Mouse (Mus musculus) neural tube, embryonic 14.5 days (tissue): ENCODE data around the gene Spata31d1b. TPM values are rescaled to one million over a fixed set of nuclear protein-coding genes. Genes with fewer than 3 reads are reported as not detected.
"Not testable (repeated sequence)": the region's sequence is repeated elsewhere in the genome, so short reads cannot be mapped to it uniquely, and the experiment has no call there.

Experiments used
- ATAC-seq: fragments of 200-750 bp; cut with Nextera tagmentation; 2 replicates; pipeline ENCODE4 v1.8.0; 2017; ENCODE audit warnings: low read depth, mild to moderate bottlenecking, moderate TSS enrichment, moderate library complexity
- H3K27ac ChIP-seq: fragments of 300-500 bp; sonication (generic); 2 replicates; pipeline ENCODE4 v1.5.1; 2014; ENCODE audit warnings: low read depth, mild to moderate bottlenecking, control low read depth, low read length, moderate library complexity, mixed read lengths
- H3K27me3 ChIP-seq: fragments of 300-500 bp; sonication (generic); 2 replicates; pipeline ENCODE4 v1.6.1; 2014; ENCODE audit warnings: low read length; ENCODE audit not compliant: control insufficient read depth, insufficient read depth
- H3K36me3 ChIP-seq: fragments of 300-500 bp; sonication (generic); 2 replicates; pipeline ENCODE4 v1.6.1; 2014; ENCODE audit warnings: low read length, mixed read lengths; ENCODE audit not compliant: control insufficient read depth, insufficient read depth
- H3K4me1 ChIP-seq: fragments of 300-500 bp; sonication (generic); 2 replicates; pipeline ENCODE4 v1.6.1; 2014; ENCODE audit warnings: low read length; ENCODE audit not compliant: control insufficient read depth, insufficient read depth
- H3K4me2 ChIP-seq: fragments of 300-500 bp; sonication (generic); 2 replicates; pipeline ENCODE4 v1.6.1; 2014; ENCODE audit warnings: mild to moderate bottlenecking, low read depth, low read length, control low read depth
- H3K4me3 ChIP-seq: fragments of 300-500 bp; sonication (generic); 2 replicates; pipeline ENCODE4 v1.5.1; 2014; ENCODE audit warnings: low read depth, low read length, control low read depth, mixed read lengths
- H3K9ac ChIP-seq: fragments of 300-500 bp; sonication (generic); replicated peaks from 2 replicates; pipeline ENCODE4 v1.6.1; 2014; ENCODE audit warnings: low read depth, mild to moderate bottlenecking, control low read depth, low read length, mixed read lengths
- H3K9me3 ChIP-seq: fragments of 300-500 bp; sonication (generic); 2 replicates; pipeline ENCODE4 v1.6.1; 2016; ENCODE audit warnings: low read length; ENCODE audit not compliant: control insufficient read depth
- WGBS: fragments of 180-500 bp; shearing (Covaris S2); extraction: QIAGEN DNeasy Blood & Tissue Kit; methylation state at CpG from one replicate; pipeline ENCODE4 v1.1.7; 2014; 5-methylcytosine and 5-hydroxymethylcytosine counted together
- polyA plus RNA-seq: library from polyadenylated mRNA; unstranded; fragments of >200 nt; fragmentation: Nextera tagmentation; extraction: Ambion mirVana; gene quantifications from 2 replicates; pipeline ENCODE4 v1.2.1, GENCODE M21; 2014

Gene Spata31d1b
- polyA plus RNA-seq, 1 experiment from 2014 or later, result not detected

GRCm38 (mm10) chr13:59689313-59689712, 22.8 kb upstream of the Spata31d1b start:
- H3K4me1 ChIP-seq, result no peaks in the 10 kb centered on the region
- no peak overlapping the region for H3K4me2 ChIP-seq
- H3K27ac ChIP-seq, result no peak overlapping the region
- no peaks in the 10 kb centered on the region for H3K36me3 ChIP-seq
- H3K9me3 ChIP-seq, result no peaks in the 10 kb centered on the region
- no peaks in the 10 kb centered on the region for H3K27me3 ChIP-seq
- 94% methylated on average over 9 of the region's 9 CpGs for WGBS
- ATAC-seq, result no peak
- no peak overlapping the region for H3K9ac ChIP-seq
- no peak overlapping the region for H3K4me3 ChIP-seq

GRCm38 (mm10) chr13:59689843-59690242, 22.2 kb upstream of the Spata31d1b start:
- Histone ChIP-seq H3K27ac (no peak overlapping the region), H3K9ac (no peak overlapping the region), H3K9me3 (no peaks in the 10 kb centered on the region), H3K27me3 (no peaks in the 10 kb centered on the region), H3K4me3 (no peak overlapping the region), H3K4me1 (no peaks in the 10 kb centered on the region), H3K4me2 (no peak overlapping the region), H3K36me3 (no peaks in the 10 kb centered on the region)
- WGBS, result 90% methylated on average over 3 of the region's 3 CpGs
- ATAC-seq, result no peak

GRCm38 (mm10) chr13:59690576-59690975, 21.5 kb upstream of the Spata31d1b start:
- no peak for ATAC-seq
- no peaks in the 10 kb centered on the region for H3K9me3 ChIP-seq
- no peak overlapping the region for H3K4me2 ChIP-seq
- no peak overlapping the region for H3K4me3 ChIP-seq
- 81% methylated on average over 7 of the region's 7 CpGs for WGBS
- no peaks in the 10 kb centered on the region for H3K27me3 ChIP-seq
- H3K9ac ChIP-seq, result no peak overlapping the region
- no peaks in the 10 kb centered on the region for H3K4me1 ChIP-seq
- H3K36me3 ChIP-seq, result no peaks in the 10 kb centered on the region
- H3K27ac ChIP-seq, result no peak overlapping the region

- WGBS, result 16% methylated on average over 10 of the region's 10 CpGs
- Histone ChIP-seq H3K4me3 (no peak overlapping the region), H3K9me3 (no peaks in the 10 kb centered on the region), H3K9ac (no peak overlapping the region), H3K4me1 (no peaks in the 10 kb centered on the region), H3K36me3 (no peaks in the 10 kb centered on the region), H3K27ac (no peak overlapping the region), H3K4me2 (no peak overlapping the region), H3K27me3 (no peaks in the 10 kb centered on the region)
- no peak for ATAC-seq
Observed at GRCm38 (mm10) chr13:59691478-59691877, 20.6 kb upstream of the Spata31d1b start.

- Histone ChIP-seq H3K4me1 (no peaks in the 10 kb centered on the region), H3K27ac (no peak within 1 kb of the TSS), H3K36me3 (no peaks in the 10 kb centered on the region), H3K4me2 (no peak within 1 kb of the TSS), H3K9me3 (no peaks in the 10 kb centered on the region), H3K27me3 (no peaks in the 10 kb centered on the region), H3K4me3 (no peak within 1 kb of the TSS), H3K9ac (no peak within 1 kb of the TSS)
- 91% methylated on average over 3 of the region's 3 CpGs for WGBS
- ATAC-seq, result no peak
Observed at GRCm38 (mm10) chr13:59694008-59694407, 18.1 kb upstream of the Spata31d1b start, which contains the start of gene 4921517D22Rik. Gene 4921517D22Rik (minus strand): TSS chr13:59694108.

- Histone ChIP-seq H3K36me3 (no peaks in the 10 kb centered on the region), H3K27me3 (no peaks in the 10 kb centered on the region), H3K4me2 (no peak overlapping the region), H3K4me3 (no peak overlapping the region), H3K27ac (no peak overlapping the region), H3K9ac (no peak overlapping the region), H3K4me1 (no peaks in the 10 kb centered on the region), H3K9me3 (no peaks in the 10 kb centered on the region)
- ATAC-seq, result no peak
- 91% methylated on average over 7 of the region's 7 CpGs for WGBS
Observed at GRCm38 (mm10) chr13:59695781-59696180, 16.3 kb upstream of the Spata31d1b start.

- 91% methylated on average over 8 of the region's 8 CpGs for WGBS
Observed at GRCm38 (mm10) chr13:59699131-59699530, 13.0 kb upstream of the Spata31d1b start.

GRCm38 (mm10) chr13:59700137-59700536, 11.9 kb upstream of the Spata31d1b start:
- H3K27ac ChIP-seq, H3K4me2 ChIP-seq, H3K4me3 ChIP-seq, H3K9me3 ChIP-seq, H3K27me3 ChIP-seq, H3K4me1 ChIP-seq, ATAC-seq, H3K36me3 ChIP-seq, H3K9ac ChIP-seq: not testable (repeated sequence)
- 81% methylated on average over 1 of the region's 1 CpGs for WGBS

More at GRCm38 (mm10) chr13:59699131-59699530, 13.0 kb upstream of the Spata31d1b start:
- H3K27me3 ChIP-seq, result no peaks in the 10 kb centered on the region
- no peaks in the 10 kb centered on the region for H3K4me1 ChIP-seq
- ATAC-seq, result no peak
- no peak overlapping the region for H3K9ac ChIP-seq
- no peaks in the 10 kb centered on the region for H3K36me3 ChIP-seq
- H3K4me3 ChIP-seq, result no peak overlapping the region
- H3K4me2 ChIP-seq, result no peak overlapping the region
- H3K27ac ChIP-seq, result no peak overlapping the region
- no peaks in the 10 kb centered on the region for H3K9me3 ChIP-seq

GRCm38 (mm10) chr13:59703514-59703913, 8.6 kb upstream of the Spata31d1b start:
- H3K4me2 ChIP-seq, result no peak overlapping the region
- 89% methylated on average over 12 of the region's 12 CpGs for WGBS
- H3K9ac ChIP-seq, result no peak overlapping the region
- H3K27me3 ChIP-seq, result no peaks in the 10 kb centered on the region
- no peaks in the 10 kb centered on the region for H3K9me3 ChIP-seq
- no peak for ATAC-seq
- no peak overlapping the region for H3K27ac ChIP-seq
- no peaks in the 10 kb centered on the region for H3K4me1 ChIP-seq
- H3K36me3 ChIP-seq, result no peaks in the 10 kb centered on the region
- H3K4me3 ChIP-seq, result no peak overlapping the region
